Mouse (Mus musculus) retina, embryonic 14.5 days (tissue): ENCODE results near the gene Adgrg7.

Source experiments
- DNase-seq: peaks from one replicate; pipeline ENCODE4 v3.0.0-alpha.2; 2015; ENCODE audit warnings: low spot score

Gene Adgrg7

DNA sequence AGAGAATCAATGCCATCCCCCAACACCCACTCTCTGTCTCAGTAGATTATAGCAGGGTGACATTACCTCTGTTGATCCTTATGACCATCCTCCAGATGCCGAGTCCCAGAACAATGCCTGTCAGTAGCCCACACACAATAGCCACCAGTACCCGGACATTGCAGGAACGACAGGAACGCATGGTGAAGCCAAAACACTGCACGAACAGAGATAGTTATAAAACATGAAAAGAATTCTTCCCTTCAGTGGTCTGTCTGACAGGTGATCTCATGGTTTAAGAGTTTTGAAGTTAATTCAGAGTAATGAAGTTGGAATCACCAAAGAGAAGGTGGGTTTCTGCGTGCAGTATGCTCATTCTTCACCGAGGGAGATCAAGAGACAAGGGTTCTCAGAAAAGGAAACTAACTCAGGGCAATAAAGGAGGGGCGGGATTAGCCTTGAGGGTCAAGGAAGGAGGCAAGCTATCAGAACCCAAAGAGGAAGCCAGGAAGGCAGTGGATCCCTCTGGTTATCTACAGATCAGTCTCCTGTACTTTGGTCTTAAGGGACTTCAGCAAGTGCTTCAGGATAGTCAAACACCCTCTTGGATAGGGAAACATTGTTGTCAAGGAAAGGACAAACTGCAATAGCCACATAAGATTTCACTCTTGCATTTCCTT is at the start of gene Adgrg7:
Gene Adgrg7 (minus strand): TSS at position 375 of the 659 bp plus-strand sequence.
- no peak for DNase-seq

DNA sequence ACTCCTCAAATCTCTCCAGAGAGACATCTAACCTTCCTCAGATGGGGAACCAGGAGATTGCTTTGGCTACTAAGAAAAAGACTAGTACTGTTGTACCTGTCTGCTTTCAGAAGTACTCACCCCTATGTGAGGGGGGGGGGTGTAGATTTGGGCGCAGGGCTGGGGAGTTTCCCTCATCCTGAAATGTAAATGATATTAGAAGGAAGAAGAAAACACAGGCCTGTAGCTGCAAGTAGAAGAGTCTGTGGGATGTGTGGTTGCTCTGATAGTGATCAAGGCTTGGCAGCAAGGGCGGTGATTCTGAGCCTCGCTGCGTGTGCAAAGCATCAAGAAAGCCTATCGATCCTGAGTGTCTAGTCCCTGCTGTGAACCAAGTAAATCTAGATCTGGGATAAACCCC is 47.3 kb upstream of the Adgrg7 start:
- DNase-seq = no peak

DNA sequence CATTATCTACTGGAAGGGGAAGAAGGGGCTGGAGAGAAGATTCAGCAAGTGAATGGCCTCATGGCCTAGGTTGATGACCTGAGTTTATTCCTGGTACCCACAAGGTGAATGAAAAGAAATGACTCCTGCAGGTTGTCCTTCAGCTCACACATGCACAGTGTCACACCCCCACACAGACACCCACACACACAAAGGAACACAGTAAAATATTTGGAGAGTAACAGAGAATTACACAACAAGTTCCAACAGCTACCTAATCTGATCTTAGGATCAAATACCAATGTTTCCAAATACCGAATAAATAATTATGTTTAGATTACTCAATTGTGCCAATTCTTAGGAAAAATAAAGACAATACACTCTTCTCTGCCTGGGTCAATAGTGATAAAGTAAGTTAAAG is 37.7 kb upstream of the Adgrg7 start:
- DNase-seq = no peak

DNA sequence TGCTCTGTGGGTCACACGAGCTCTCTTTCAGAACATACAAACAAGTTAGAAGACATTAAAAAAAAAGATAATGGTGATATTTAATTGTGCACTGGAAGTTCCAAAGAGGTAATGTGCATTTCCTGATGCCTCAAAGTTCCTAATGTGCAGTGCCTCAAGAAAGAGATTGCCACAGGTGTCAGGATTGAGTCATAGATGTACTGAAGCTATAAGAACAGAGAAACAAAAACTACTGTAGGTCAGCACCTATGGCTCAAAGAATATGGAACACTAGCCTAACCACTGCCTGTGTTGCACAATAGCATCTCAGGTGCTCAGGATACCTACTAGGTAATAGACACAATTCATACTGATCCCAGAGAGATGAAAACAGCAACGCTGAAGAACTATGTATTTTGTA is 36.3 kb upstream of the Adgrg7 start:
- DNase-seq = no peak

DNA sequence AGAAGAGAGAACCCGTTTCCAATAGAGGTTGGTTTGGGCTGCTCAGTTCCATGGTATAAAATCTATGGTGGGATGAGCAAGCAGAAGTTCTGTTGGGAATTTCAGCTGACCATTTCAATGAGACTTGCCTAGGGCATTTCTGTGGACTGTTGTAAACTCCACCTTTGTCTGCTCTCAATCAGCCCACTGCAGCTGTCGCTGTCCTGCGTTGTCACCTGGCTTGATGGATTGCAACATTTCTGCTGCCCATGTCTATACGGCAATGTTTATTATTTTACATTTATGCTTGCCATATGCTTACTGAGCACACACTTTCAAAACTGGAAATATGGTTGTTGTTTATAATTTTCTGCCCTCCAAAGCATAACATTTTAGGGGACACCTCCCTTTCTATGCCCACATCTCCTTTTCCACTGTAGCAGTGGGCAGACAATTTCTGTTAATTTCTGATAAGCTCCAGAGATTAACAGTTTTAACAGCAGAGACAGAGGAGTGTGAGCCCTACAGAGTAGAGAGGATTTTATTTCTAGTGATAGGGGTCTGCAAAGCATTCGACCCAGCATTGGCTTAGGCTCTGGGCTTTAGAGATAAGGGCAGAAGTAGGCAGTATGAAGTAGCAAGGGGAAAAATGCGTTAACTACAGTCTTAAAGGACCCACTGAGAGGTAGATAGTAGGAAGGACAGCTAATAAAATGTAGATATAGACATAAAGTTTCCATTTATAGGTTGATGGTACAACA is 5.9 kb upstream of the Adgrg7 start:
- DNase-seq = no peak

DNA sequence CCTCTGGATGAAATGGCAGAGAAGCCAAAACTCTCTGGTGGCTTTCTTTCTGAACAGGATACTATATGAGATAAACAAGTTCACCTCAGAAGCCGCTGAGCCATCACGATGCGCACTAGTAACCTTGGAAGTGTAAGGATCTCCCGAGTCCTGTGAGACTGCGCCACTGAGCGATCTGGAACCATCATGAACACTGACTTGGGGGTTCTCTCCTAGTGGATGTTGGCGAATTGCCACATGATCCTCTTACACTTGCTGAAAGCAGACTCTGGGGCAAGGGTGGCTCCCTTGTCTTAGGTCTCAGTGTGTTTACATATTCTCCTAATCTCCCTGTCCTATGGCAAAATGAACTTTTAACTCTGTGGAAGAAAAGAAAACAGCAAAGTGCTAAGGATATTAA is 5.3 kb upstream of the Adgrg7 start:
- no peak for DNase-seq

DNA sequence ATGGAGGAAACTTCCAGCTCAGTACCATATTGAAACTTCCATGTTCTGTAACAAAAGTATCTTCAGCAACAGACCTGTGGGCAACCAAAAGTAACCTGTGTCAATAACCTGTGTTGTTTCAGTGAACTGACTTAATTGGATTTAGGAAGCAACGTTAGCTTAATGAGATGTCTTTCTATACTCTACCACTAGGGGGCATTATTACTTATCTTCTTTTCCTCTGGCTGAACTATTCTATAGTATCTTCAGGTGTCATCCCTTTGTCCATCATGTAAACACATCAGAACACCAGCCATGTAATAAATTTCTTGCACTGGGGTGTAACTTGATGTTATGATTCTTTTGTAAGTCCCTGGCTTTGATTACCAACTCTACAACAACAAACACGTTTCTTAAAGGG is 4.8 kb upstream of the Adgrg7 start:
- peak; percentile 81 for DNase-seq

DNA sequence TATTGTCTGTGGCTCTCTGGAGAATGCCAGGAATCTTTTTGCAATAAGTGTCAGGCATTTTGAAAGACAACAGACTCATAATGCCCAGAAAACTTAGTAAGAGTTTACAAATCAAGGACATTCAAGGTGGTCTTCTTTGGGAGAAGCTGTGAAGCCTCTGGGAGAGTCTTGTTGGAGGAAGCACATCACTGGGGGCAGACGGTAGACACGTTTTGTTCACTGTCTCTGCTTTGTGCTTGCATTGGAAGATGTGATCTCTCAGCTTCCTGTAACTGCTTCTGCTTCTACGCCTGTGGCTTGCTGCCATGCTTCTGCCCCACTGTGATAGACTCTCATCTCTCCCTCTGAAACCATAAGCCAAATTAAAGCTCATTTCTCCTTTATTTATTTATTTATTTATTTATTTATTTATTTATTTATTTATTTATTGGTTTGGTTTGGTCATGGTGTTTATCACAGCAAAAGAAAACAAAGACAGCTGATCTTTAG is 3.9 kb upstream of the Adgrg7 start:
- no peak for DNase-seq

DNA sequence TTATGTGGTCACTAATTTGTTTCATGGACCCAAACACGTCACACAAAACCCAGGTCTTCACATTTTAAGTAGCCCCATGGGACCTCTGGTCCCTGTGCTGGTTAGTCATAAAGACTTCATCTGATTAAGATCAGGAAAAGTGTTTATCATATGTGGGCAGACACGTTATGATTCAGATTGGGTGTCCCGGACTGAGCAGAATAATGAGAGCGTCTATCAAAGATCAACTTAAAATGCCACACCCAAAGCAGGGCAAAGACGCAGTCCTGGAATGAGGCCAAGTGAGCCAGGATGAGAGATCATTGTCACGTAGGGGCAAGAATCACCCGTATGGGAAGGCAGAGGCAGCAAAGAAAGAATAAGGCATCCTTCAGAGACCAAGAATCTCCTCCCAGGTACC is 3.2 kb upstream of the Adgrg7 start:
- DNase-seq = no peak

DNA sequence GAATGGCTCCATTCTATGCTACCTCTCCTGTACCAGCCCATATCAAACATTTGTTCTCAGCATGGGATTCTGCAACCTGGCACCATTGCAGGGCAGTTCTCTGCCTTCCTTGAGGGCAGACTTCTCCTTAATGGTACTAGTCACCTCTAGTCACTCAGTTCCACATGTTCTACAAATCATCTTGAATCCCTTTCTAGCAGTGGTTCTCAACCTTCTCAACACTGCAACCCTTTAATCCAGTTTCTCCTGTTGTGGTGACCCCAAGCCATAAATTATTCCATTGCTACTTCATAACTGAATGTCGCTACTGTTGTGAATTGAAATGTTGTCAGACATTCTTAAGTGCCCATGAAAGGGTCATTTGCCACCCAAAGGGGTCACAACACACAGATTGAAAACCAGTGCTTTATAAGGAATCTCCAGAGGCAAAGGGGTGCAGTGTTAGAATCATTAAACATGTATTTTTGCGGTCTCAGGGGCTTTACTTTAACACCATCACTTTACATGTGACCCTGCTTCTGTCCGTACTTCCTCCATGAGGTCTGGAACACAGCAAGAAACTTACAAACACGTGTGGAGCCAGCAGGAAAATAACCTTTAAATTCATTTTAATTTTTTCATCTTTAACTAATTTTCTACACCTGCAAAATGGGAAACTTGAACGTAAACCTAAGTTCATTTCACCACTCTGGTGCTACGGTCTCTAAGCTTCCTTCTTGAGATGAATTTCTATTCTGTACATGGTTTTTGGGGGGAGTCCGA is 1.1 kb downstream of the Adgrg7 start:
- no peak for DNase-seq

DNA sequence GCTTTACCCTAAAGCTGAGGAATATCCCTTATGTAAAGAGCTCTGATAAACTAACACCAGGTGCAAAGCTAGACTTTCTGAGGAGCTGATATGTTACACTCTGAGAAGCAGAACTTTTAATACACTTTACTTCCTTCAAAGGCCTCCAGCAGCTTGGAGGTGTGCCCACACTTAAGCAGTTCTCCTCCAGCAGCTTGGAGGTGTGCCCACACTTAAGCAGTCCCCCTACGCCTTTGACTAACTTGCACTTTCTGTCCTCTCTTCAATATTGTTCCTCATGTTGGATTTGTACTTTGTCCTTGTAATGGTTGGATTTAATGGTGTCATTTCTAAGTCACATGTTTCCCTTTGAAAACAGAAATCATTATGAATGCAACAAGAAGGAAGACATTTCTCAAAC is 1.9 kb downstream of the Adgrg7 start:
- no peak for DNase-seq

DNA sequence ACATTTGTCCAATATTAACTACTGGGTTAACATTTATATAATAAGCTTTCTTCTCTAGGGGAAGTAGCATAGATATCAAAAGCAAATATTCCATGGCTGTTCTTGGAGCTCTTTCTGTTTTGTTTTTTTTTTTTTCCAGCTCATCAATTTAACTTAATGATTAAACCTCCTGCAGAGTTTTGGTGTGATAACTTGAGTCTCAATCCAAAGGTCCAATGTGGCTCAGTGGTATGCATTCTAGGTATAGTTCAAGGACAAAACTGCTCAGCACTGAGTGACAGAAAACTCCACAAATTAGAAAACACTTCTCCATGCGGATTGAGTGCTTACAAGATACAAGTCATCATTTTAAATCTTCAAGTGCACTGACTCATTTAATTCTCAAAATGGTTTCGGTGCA is 9.7 kb downstream of the Adgrg7 start:
- DNase-seq = no peak

DNA sequence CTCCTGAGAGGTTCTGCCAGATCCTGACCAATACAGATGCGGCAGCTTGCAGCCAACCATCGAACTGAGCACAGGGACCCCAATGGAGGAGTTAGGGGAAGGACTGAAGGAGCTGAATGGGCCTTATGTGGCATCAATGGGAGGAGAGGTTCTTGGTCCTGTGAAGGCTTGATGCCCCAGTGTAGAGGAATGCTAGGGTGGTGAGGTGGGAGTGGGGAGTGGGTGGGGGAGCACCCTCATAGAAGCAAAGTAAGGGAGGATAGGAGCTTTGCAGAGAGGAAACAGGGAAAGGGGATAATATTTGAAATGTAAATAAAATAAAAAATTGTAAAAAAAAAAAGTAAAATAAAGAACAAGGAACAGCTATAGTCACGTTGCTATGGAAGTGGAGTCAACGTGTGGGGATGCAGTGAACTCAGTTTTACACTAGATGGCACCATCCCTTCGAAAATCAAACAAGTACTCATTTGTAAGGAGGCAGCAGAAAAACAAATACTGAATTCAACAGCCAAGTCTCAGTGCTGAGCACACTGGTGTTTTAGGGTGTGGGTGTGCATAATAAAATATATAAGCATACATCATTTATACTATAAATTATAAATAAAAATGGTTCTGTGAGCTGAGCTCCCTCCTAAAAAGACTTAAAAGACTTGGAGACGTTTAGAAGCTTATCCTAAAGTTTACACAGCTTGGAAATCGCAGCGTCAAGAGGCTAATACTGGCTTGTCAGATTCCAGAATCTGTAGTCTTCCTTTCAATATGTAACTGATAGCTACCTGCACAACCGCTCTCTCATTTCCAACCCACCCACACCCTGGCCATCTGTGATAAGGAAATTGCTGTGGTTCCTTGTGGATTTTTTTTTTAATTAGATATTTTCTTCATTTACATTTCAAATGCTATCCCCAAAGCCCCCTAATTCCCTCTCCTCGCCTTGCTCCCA is 24.2 kb downstream of the Adgrg7 start:
- peak; percentile 77 for DNase-seq

DNA sequence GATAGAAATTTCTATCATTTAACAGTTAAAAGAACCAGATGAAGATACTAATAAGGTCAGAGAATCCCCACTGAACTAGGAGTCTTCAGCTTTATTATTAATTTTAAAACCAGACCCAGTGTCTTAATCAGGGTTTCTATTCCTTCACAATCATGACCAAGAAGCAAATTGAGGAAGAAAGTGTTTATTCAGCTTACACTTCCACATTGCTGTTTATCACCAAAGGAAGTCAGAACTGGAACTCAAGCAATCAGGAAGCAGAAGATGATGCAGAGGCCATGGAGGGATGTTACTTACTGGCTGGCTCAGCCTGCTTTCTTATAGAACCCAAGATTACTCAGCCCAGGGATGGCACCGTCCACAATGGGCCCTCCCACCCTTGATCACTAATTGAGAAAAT is 66.6 kb downstream of the Adgrg7 start:
- DNase-seq = no peak

DNA sequence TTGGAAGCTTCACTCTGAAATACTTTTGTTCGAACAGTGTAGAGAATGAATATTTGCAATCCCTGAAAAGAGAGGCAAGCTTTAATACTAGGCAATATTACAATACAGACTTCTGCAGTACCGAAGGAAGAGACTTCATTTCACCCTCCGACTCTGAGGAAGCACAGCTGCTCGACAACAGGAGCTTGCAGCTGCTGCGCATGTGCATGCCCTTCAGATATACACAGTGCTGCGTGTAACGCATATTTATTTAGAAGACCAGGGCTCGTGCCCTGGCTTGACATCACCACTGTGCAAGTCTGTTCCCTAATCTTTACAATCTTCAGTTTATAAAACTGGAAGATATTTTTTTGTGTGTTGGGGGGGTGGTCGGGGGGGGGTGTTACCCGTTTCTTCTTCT is 70.7 kb downstream of the Adgrg7 start:
- DNase-seq = no peak

DNA sequence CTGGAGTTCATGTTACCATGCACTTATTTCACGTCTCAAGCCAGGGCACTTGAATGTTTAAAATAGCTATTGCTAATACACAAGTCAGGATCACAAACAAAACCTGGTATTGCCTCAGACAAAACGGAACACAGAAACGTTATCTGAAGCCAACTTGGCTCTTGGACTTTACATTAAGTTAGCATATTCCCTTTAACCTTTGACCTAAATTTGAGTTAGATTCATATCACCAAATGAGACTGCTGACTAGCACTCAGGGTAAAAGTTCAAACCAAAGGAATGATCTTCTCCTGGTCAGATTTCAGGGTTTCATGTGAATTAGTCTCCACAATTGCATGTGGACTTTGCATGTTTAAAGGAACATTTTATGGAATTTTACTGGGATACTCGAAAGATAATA is 73.3 kb downstream of the Adgrg7 start:
- DNase-seq = no peak

DNA sequence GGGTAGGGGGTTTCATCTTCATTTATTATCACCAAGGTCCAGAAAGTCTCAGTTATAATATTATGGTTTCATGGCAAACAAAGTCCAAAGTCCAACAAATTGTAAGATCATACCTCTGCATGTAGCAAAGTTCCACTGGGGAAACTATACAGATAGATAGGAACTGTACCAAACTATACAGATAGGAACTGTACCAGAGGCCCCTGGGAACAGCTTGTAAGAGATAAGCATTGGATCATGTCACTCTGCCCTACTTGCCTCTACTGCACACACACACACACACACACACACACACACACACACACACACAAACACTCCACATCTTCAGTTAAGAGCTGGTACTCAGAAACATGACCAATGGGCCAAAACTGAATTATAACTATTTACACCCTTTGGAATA is 76.6 kb downstream of the Adgrg7 start:
- no peak for DNase-seq

DNA sequence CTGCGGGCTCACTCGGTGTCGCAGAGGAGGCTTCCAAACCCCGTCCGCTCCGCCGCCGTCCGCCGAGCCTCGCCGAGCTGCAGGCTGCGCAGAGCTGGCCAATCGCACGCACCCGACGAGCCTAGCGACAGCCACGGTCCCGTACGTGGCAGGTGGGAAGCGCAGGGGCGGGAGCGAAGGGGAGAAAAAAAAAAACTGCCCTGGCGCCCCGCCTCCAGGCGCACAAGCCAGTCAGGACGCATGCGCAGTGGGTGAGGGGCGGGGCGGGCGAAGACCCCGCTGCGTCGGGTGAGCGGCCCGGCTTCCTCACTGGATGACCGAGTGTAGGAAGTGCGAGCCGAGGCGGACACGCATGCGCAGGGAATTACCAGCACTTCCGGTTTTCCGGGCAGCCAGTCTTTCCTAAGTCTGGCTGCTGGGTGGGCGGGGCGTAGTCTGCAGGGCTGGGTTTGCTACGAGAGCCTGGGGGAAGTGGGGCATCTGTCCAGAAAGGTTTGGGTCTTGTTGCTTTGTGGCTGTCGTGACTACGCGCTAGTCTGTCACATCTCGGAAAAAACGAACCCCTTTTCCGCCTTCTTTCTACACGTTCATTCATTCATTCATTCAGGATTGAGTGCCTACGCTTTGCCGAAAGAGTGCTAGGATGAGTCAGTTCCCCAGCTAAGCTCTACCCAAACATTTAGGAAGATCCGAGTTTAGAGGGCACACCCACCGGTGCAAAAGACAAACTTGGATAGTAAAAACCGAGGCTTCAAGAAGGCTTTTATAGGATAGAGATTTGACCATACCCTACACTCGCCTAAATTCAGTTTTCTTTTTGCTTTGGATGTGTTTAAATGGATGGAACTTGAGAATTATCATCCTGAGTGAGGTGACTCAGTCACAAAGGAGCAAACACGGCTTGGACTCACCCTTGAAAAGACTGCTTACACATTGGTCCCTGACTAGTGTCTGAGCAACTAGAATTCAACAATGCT is 78.1 kb downstream of the Adgrg7 start, which contains the start of gene Tfg:
Gene Tfg (minus strand): TSS at position 227 of the 977 bp plus-strand sequence.
- DNase-seq = peak; percentile 100

DNA sequence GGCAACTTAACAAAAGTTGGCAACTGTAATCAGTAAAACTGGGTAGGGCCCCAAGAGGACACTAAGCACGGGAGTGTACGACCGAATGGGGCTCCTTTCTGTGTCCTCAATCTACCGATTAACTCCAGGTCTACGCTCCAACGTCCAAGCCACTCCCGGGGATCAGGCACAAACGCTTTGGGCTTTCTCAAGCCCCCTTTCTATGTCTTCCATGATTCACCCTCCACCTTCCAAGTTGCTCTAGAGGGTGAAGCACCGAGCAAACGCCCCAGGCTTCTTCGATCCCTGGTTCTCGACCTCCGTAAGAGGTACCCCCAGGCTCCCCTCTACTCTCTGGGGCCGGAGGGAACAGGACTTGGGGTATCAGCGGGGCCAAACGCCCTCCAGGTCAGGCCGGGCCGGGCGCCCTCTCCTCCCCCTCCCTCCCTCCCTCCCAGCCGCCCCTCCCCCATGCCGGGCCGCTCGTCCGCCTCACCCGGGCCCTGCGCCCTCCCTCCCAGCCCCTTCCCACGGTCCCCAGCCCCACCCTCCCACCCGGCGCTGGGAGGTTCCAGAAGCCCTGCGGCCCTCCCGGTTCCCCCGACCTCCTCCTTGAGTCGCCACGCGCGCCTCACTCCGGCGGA is 79.0 kb downstream of the Adgrg7 start:
- no peak for DNase-seq

DNA sequence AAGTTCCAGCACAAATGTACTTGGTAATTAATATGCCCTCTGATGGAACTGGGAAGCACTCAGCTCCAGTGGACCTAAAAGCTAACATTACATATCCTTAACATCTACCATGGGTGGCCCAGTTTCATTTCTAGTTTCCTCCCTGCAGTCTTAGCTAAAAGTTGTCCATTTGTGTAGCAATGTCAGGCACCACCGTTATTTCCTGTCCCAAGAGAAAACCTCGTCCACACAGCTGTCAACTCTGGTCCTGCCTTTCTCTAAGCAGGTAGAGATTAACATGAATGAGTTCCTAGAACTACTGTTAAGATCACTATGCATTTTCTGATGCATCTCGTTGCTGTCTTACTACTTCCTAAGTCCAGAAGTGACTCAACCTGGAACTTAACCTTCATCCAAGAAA is 80.0 kb downstream of the Adgrg7 start:
- no peak for DNase-seq
